Mouse (Mus musculus): Measurements from ENCODE around the gene Tmem94. TPM values are rescaled to one million over a fixed set of nuclear protein-coding genes. Genes with fewer than 3 reads are reported as not detected.
A peak's percentile ranks its signal among the peaks of the same experiment; 100 is the strongest.

Gene Tmem94
- polyA plus RNA-seq, 1 experiment from 2014 or later, result 28.7 TPM

DNA sequence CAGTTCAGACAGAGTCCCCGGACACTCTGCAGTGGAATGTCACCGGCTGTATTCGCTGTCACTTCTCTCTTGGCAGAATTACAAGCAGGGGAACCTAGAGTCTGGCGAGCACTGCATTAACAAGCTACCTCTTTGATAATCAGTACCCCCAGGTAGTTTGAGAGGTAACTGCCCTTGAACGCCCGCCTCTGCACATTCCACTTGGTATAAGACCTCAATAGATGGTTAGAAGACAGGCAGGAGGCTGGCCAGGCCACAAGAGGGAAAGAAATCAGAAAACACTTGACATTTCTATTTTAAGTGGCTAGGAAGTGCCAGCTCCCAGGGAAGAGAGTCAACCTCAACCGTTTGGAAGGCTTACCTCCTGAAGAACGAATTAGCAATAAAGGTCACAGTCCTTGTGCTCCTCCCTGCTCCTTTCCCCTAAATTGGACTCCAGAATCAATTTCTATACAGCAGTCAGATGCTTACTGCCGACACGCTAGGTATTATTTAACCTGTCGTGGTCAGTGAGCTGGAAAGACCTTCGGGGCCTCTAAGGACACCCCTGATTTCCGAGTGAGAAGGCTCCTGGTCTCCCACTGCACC, 1.2 kb downstream of the Tmem94 start:
- ATAC-seq (ENCODE audit: insufficient number of reproducible peaks, insufficient read depth, low FRiP score, low read depth), result peak; percentile 36; the same call in 1 of the 2 replicates
- H3K4me2 ChIP-seq (ENCODE audit: low read length), result peak overlapping the region; percentile 86
- peak overlapping the region; percentile 94 to 99 for H3K27ac ChIP-seq (replicated peaks in 1 of 2; ENCODE audit: control insufficient read depth in 1 of 2, insufficient read depth in 1 of 2, low read depth in 2 of 2, low read length in 2 of 2)
- peaks cover 26 to 31% of the 10 kb centered on the region in 2 experiments for H3K4me1 ChIP-seq (ENCODE audit: control insufficient read depth in 2 of 2, insufficient read depth in 2 of 2, low read length in 2 of 2)
- H3K4me3 ChIP-seq (ENCODE audit: control insufficient read depth in 1 of 2, insufficient read depth in 1 of 2, low read depth in 1 of 2, low read length in 2 of 2), result peak overlapping the region; percentile 82 to 84
- no peaks in the 10 kb centered on the region for H3K36me3 ChIP-seq (ENCODE audit: control insufficient read depth, insufficient read depth, low read length)
- H3K27me3 ChIP-seq (ENCODE audit: control insufficient read depth, insufficient read depth, low read length), result no peaks in the 10 kb centered on the region
- H3K9me3 ChIP-seq (ENCODE audit: control insufficient read depth, low read length), result no peaks in the 10 kb centered on the region
- peak overlapping the region; percentile 99 for H3K9ac ChIP-seq (ENCODE audit: low read length)
- WGBS, result 20% methylated on average over 13 of the region's 13 CpGs

DNA sequence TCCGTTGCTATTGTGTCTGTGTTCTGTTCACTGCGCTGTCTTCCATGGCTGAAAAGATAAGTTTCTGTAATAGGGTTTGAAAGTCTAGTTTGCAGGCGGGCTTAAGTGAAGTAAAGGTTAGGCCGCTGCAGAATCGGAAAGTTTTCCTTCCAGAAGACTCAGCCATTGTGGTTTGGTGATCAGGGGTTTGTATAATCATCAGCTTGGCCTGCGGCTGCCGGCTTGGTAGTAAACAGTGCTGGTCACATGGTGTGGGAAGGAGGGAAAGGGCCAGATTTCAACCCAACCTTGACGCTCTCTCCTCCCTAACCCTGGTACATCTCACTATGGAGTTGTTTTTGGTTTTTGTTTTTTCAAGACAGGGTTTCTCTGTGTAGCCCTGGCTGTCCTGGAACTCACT, 1.7 kb downstream of the Tmem94 start:
- H3K9me3 ChIP-seq (ENCODE audit: control insufficient read depth, low read length), result no peaks in the 10 kb centered on the region
- ATAC-seq (ENCODE audit: insufficient number of reproducible peaks, insufficient read depth, low FRiP score, low read depth), result no peak
- no peaks in the 10 kb centered on the region for H3K27me3 ChIP-seq (ENCODE audit: control insufficient read depth, insufficient read depth, low read length)
- peak overlapping the region; percentile 82 to 84 for H3K4me3 ChIP-seq (ENCODE audit: control insufficient read depth in 1 of 2, insufficient read depth in 1 of 2, low read depth in 1 of 2, low read length in 2 of 2)
- H3K4me1 ChIP-seq (ENCODE audit: control insufficient read depth in 2 of 2, insufficient read depth in 2 of 2, low read length in 2 of 2), result peaks cover 26 to 31% of the 10 kb centered on the region in 2 experiments
- peak overlapping the region; percentile 94 to 99 for H3K27ac ChIP-seq (replicated peaks in 1 of 2; ENCODE audit: control insufficient read depth in 1 of 2, insufficient read depth in 1 of 2, low read depth in 2 of 2, low read length in 2 of 2)
- WGBS, result 72% methylated on average over 8 of the region's 8 CpGs
- H3K4me2 ChIP-seq (ENCODE audit: low read length), result peak overlapping the region; percentile 86
- peak overlapping the region; percentile 99 for H3K9ac ChIP-seq (ENCODE audit: low read length)
- H3K36me3 ChIP-seq (ENCODE audit: control insufficient read depth, insufficient read depth, low read length), result no peaks in the 10 kb centered on the region

DNA sequence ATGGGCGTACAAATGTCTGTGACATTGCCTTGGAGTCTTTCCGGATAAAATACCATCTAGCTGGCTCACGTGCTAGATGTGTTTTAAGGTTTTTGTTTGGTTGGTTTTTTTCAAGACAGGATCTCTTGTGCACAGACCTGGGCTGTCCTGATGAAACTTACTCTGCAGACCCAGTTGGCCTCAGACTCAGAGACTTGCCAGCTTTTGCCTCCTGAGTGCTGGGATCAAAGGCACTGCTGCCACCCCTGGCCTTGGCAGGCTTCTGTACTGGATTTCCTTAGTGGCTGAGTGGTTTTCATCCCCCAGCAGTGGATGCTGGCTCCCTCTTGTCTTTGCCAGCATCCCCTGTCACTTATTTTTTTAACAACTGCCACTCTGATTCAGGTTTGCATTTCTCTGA, 3.7 kb downstream of the Tmem94 start:
- no peak for ATAC-seq (ENCODE audit: insufficient number of reproducible peaks, insufficient read depth, low FRiP score, low read depth)
- Histone ChIP-seq H3K4me3 (ENCODE audit: control insufficient read depth in 1 of 2, insufficient read depth in 1 of 2, low read depth in 1 of 2, low read length in 2 of 2) (no peak overlapping the region), H3K36me3 (ENCODE audit: control insufficient read depth, insufficient read depth, low read length) (peaks cover 7% of the 10 kb centered on the region; the same call in 1 of the 2 replicates), H3K4me1 (ENCODE audit: control insufficient read depth in 2 of 2, insufficient read depth in 2 of 2, low read length in 2 of 2) (peaks cover 26 to 31% of the 10 kb centered on the region in 2 experiments), H3K4me2 (ENCODE audit: low read length) (peak overlapping the region; percentile 50; the same call in 1 of the 2 replicates), H3K9me3 (ENCODE audit: control insufficient read depth, low read length) (no peaks in the 10 kb centered on the region), H3K9ac (ENCODE audit: low read length) (peak overlapping the region; percentile 59), H3K27me3 (ENCODE audit: control insufficient read depth, insufficient read depth, low read length) (no peaks in the 10 kb centered on the region), H3K27ac (replicated peaks in 1 of 2; ENCODE audit: control insufficient read depth in 1 of 2, insufficient read depth in 1 of 2, low read depth in 2 of 2, low read length in 2 of 2) (peak overlapping the region; percentile 80 to 88)
- WGBS, result 67% methylated on average over 3 of the region's 3 CpGs

DNA sequence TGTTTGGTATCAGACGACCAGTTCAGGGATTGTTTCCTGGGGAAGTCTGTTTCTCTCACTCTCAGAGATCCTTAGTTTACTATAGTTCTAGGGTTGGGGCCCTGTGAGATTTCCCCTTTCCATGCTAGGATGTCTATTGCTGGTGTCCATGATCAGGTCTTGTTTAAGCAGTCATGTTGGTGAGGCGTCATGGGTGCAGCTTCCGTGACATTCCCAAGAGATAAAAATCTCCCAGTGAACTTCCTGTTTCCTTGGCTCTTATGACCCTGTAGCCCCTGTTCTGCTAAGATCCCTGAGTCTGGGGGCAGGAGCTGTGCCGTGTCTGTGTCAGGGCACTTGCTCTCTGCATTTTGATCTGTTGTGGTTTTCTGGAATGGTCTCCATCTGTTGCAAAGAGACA, 9.4 kb downstream of the Tmem94 start:
- ATAC-seq (ENCODE audit: insufficient number of reproducible peaks, insufficient read depth, low FRiP score, low read depth), result no peak
- H3K27me3 ChIP-seq (ENCODE audit: control insufficient read depth, insufficient read depth, low read length), result no peaks in the 10 kb centered on the region
- peaks cover 12% of the 10 kb centered on the region; the same call in 1 of the 2 replicates for H3K36me3 ChIP-seq (ENCODE audit: control insufficient read depth, insufficient read depth, low read length)
- H3K4me3 ChIP-seq (ENCODE audit: control insufficient read depth in 1 of 2, insufficient read depth in 1 of 2, low read depth in 1 of 2, low read length in 2 of 2), result no peak overlapping the region
- H3K4me2 ChIP-seq (ENCODE audit: low read length), result no peak overlapping the region
- H3K4me1 ChIP-seq (ENCODE audit: control insufficient read depth in 2 of 2, insufficient read depth in 2 of 2, low read length in 2 of 2), result peaks cover 48 to 60% of the 10 kb centered on the region in 2 experiments
- 50% methylated on average over 4 of the region's 4 CpGs for WGBS
- H3K9ac ChIP-seq (ENCODE audit: low read length), result no peak overlapping the region; the same call in 1 of the 2 replicates
- H3K27ac ChIP-seq (replicated peaks in 1 of 2; ENCODE audit: control insufficient read depth in 1 of 2, insufficient read depth in 1 of 2, low read depth in 2 of 2, low read length in 2 of 2), result peak overlapping the region in 1 of 2 experiments; percentile 75; a peak in 1 of 4 replicates
- H3K9me3 ChIP-seq (ENCODE audit: control insufficient read depth, low read length), result no peaks in the 10 kb centered on the region

DNA sequence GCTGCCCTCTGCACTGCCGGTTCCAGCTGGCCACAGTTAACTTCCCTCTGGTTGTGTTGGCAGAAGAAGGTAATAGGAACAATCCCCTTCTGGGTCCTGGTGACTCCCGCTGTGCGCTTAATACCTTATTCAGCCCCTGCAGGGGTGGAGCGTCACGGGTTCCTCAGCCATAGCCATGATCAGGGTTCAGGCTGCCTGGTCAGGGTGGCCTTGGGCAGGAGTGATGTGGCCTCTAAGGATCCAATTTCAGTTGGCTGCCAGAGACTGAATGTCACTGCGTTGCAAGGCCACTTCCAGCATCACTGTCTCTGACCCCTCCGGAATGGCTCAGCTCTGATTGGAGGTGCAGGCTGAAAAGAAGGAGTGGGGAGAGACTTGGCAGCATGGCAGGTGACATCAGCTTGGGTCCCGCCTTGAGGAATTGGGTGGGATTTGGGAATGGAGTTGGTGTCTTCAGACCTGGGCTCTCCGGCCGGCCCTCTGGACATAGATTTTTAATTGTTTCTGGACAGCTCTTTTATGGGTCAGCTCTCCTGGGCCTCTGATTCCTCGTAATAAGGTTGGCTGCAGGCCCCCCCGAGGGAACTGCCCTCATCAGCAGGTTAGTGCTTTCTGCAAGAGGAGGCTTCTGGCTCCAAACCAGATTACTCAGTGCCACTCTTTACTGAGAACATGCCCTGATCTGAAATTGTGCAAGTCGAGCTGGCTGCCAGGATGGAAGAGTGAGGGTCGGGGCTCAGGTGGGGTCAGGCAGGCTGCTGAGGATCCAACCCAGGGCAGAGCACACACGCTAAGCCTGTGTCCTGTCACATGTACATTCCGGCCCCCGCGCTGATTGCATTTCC, 10.8 kb downstream of the Tmem94 start:
- H3K36me3 ChIP-seq (ENCODE audit: control insufficient read depth, insufficient read depth, low read length), result peaks cover 14% of the 10 kb centered on the region
- WGBS, result 33% methylated on average over 18 of the region's 18 CpGs
- peak overlapping the region; percentile 25 to 75 for H3K27ac ChIP-seq (replicated peaks in 1 of 2; ENCODE audit: control insufficient read depth in 1 of 2, insufficient read depth in 1 of 2, low read depth in 2 of 2, low read length in 2 of 2)
- H3K4me1 ChIP-seq (ENCODE audit: control insufficient read depth in 2 of 2, insufficient read depth in 2 of 2, low read length in 2 of 2), result peaks cover 52 to 64% of the 10 kb centered on the region in 2 experiments
- peak overlapping the region; percentile 43; the same call in 1 of the 2 replicates for H3K9ac ChIP-seq (ENCODE audit: low read length)
- no peaks in the 10 kb centered on the region for H3K9me3 ChIP-seq (ENCODE audit: control insufficient read depth, low read length)
- H3K4me2 ChIP-seq (ENCODE audit: low read length), result peak overlapping the region; percentile 29
- no peaks in the 10 kb centered on the region for H3K27me3 ChIP-seq (ENCODE audit: control insufficient read depth, insufficient read depth, low read length)
- H3K4me3 ChIP-seq (ENCODE audit: control insufficient read depth in 1 of 2, insufficient read depth in 1 of 2, low read depth in 1 of 2, low read length in 2 of 2), result no peak overlapping the region
- ATAC-seq (ENCODE audit: insufficient number of reproducible peaks, insufficient read depth, low FRiP score, low read depth), result no peak

DNA sequence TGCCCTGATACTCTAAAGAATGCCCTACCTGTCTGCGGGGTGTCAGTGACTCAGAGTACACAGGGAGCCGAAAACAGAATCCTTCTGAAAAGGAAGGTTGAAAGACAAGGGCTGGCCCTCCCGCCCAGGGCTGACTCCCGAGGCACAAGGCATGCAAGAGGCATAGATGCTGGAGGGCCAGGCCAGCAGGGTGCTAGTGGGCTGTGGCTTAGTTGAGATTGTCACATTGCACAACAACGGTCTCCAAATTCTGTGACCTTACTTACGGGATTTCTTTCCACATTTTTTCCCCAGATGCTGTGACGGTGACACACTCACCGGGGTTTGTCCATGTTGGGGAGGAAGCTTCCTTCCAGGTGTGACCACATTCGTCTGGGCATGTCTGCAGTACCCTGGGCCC, 11.7 kb downstream of the Tmem94 start:
- no peak overlapping the region for H3K4me3 ChIP-seq (ENCODE audit: control insufficient read depth in 1 of 2, insufficient read depth in 1 of 2, low read depth in 1 of 2, low read length in 2 of 2)
- H3K4me1 ChIP-seq (ENCODE audit: control insufficient read depth in 2 of 2, insufficient read depth in 2 of 2, low read length in 2 of 2), result peaks cover 52 to 70% of the 10 kb centered on the region in 2 experiments
- H3K4me2 ChIP-seq (ENCODE audit: low read length), result peak overlapping the region; percentile 29; the same call in 1 of the 2 replicates
- H3K9ac ChIP-seq (ENCODE audit: low read length), result peak overlapping the region; percentile 43; the same call in 1 of the 2 replicates
- peak overlapping the region; percentile 25 to 75 for H3K27ac ChIP-seq (replicated peaks in 1 of 2; ENCODE audit: control insufficient read depth in 1 of 2, insufficient read depth in 1 of 2, low read depth in 2 of 2, low read length in 2 of 2)
- no peaks in the 10 kb centered on the region for H3K27me3 ChIP-seq (ENCODE audit: control insufficient read depth, insufficient read depth, low read length)
- ATAC-seq (ENCODE audit: insufficient number of reproducible peaks, insufficient read depth, low FRiP score, low read depth), result no peak
- H3K36me3 ChIP-seq (ENCODE audit: control insufficient read depth, insufficient read depth, low read length), result peaks cover 22% of the 10 kb centered on the region
- H3K9me3 ChIP-seq (ENCODE audit: control insufficient read depth, low read length), result no peaks in the 10 kb centered on the region
- 66% methylated on average over 9 of the region's 9 CpGs for WGBS

DNA sequence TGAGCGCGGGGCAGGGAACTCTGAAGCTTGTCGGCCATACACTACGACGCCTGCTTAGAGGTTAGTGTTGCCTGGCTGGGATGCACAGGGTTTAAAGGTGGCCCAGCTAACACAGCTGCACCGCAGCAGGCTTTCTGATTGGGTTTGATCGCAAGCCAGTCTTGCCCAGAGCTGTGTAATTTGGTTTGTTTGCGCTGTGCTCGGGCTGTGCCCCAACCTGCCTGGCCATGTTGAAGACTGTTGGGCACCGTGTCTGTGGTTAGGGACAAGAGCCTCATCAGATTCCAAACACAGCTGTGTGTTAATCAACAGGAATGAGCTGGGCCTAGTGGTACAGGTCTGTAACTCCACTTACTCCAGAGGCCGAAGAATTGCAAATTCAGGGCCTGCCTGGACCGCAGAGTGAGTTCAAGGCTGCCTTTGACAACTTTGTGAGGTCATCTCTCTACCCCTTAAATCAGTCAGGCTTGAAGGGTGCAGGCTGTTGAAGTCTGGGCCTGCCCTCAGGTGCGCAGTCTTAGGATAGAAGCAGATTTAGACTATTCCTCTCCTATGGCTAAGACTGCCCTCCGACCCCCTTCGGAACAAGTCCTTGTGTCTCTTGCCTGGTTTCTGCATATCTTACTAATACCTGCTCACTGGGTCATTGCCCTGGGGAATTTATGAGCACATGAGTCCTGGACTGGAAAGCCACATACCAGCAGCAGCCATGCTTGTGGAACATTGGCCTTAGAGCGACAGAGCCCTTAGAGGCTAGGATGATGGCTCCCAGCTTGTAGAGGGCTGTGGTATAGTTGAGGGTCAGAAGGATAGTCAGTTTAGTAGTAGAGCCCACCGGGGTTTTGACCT, 12.5 kb downstream of the Tmem94 start:
- H3K4me2 ChIP-seq (ENCODE audit: low read length), result no peak overlapping the region
- no peak for ATAC-seq (ENCODE audit: insufficient number of reproducible peaks, insufficient read depth, low FRiP score, low read depth)
- H3K27ac ChIP-seq (replicated peaks in 1 of 2; ENCODE audit: control insufficient read depth in 1 of 2, insufficient read depth in 1 of 2, low read depth in 2 of 2, low read length in 2 of 2), result peak overlapping the region in 1 of 2 experiments; percentile 75; a peak in 2 of 4 replicates
- WGBS, result 87% methylated on average over 17 of the region's 17 CpGs
- no peaks in the 10 kb centered on the region for H3K27me3 ChIP-seq (ENCODE audit: control insufficient read depth, insufficient read depth, low read length)
- no peaks in the 10 kb centered on the region for H3K9me3 ChIP-seq (ENCODE audit: control insufficient read depth, low read length)
- H3K4me1 ChIP-seq (ENCODE audit: control insufficient read depth in 2 of 2, insufficient read depth in 2 of 2, low read length in 2 of 2), result peaks cover 52 to 70% of the 10 kb centered on the region in 2 experiments
- no peak overlapping the region for H3K4me3 ChIP-seq (ENCODE audit: control insufficient read depth in 1 of 2, insufficient read depth in 1 of 2, low read depth in 1 of 2, low read length in 2 of 2)
- peaks cover 19% of the 10 kb centered on the region for H3K36me3 ChIP-seq (ENCODE audit: control insufficient read depth, insufficient read depth, low read length)
- H3K9ac ChIP-seq (ENCODE audit: low read length), result no peak overlapping the region
